Mouse (Mus musculus): Measurements from ENCODE around the gene Cntn1. TPM values are rescaled to one million over a fixed set of nuclear protein-coding genes. Genes with fewer than 3 reads are reported as not detected.
"Not testable (repeated sequence)": the region's sequence is repeated elsewhere in the genome, so short reads cannot be mapped to it uniquely, and the experiment has no call there.

The Cntn1 gene
- total RNA-seq, 2 experiments from 2014 or later, result 270 to 288 TPM

DNA sequence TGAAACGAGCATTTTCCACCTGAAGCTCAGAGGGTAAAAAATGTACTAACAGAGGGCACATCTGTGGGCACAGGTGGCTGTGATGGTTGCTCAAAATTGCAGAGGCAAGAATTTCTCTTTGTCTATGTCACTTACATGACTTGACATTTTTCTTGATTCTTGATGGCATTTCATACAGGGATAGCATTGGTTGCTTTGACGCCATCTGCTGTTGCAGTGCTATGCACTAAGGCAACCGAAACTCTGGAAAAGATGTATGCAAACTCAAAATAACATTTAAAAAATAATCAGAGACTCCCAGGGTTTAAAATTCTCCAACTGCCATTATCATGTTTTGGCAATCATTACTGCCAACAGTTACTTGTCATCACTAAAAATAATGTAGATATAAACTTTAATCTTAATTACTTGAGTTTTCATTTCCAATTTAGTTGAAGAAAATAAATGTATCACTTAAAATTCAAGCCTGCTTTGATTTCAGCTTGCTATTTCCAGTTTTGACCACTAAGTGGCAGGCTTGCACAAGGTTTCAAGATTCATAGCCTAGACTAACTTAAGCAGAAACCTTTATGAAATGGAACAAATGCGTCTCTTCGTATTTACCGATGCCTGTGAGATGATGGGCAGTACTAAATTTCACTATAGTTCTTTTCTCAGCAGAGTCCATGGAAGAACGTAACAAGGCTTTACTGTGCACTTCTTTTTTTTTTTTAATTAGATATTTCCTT is 214.2 kb downstream of the Cntn1 start:
- peak; percentile 60 to 75 for DNase-seq (ENCODE audit: low spot score in 2 of 2)

DNA sequence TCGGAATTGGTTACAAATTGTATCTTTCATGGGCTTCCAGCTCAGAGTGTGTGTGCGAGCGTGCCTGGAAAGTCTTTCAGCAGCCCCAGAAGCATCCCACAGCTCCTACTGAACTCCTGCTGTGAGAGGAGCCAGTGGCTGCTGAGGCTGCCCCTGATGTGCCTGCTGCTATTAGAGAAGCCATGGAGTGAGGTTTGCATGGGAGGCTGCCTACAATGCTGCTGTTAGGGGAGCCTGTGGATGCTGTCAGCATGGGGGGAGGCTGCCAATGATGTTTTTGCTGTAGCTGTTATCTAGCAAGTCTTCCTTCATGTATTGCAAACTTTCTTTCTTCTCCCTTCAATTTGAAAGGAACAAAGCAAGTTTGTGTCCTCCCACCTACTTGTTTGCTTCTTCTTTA is 217.4 kb downstream of the Cntn1 start:
- DNase-seq (ENCODE audit: low spot score in 2 of 2), result no peak

- no peak for DNase-seq (ENCODE audit: low spot score in 2 of 2)
These were observed 217.9 kb downstream of the Cntn1 start for GRCm38 (mm10) chr15:92268741-92269322.

DNA sequence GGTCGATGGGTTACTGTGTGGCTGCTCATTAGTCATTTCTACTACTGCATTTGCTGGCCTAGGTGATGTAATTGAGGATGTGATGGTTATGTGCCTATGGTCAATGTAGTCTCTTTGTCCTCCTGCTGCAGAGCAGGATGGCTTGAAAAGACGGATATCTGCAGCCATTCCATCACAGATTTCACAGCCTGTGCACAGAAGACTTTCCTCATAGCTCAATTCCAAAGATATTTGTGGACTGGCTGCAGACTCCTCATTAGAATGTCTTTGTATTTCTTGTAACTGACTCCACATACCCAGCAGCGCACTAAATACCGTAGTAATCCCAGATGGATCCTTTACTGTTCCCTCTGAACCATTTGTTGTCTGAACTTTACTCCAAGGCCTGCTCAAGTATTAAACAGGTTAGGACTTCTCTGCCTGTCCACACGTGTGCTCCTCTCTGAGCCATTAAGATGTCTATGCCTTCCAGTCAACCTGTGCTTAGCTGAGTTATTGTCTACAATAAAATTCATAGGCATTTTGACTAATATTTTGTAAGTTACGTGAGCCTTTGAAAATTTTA is 220.9 kb downstream of the Cntn1 start:
- no peak for DNase-seq (ENCODE audit: low spot score in 2 of 2)

DNA sequence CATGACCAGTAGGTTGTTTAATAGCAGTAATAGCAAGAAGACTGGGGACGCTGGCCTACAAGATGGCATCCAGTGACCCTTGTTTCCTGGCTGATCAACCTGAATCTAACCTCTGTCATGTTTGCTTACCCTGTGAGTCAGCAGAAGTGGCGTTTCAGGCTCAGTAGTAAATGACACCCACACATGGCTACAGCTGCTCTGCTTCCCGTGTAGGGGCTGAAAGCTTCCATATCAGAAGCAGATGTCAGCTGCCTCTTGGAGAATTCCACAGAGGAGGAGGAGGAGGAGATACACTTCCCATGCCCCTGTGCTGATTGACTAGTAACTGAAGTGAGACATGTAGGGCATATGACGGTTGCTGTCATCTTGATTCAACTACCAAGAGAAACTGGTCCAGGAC is 225.9 kb downstream of the Cntn1 start:
- no peak for DNase-seq (ENCODE audit: low spot score in 2 of 2)

GRCm38 (mm10) chr15:92277984-92278383 is 227.0 kb downstream of the Cntn1 start:
- DNase-seq (ENCODE audit: low spot score in 2 of 2), result no peak

DNA sequence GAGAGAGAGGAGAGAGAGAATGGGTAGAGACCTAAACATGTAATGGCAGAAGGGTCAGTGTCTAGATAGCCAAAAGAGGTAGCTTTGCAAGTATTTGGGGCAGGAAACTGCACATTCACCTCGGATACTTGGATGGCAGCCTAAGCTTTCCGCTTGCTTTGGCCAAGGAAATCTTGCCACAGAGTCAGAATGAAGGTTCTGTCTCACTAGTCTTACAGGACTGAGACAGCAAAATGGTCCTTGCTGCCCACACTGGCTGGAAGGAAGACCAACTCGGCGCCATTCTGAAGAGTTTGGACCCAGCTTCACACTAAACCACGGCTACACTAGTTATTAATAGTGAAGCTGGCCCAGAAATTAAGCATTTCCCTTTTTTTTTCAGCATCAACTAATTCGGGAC is 230.0 kb downstream of the Cntn1 start:
- DNase-seq (ENCODE audit: low spot score in 2 of 2), result no peak

GRCm38 (mm10) chr15:92287616-92288015 is 236.7 kb downstream of the Cntn1 start:
- no peak for DNase-seq (ENCODE audit: low spot score in 2 of 2)

GRCm38 (mm10) chr15:92296479-92296878 is 245.5 kb downstream of the Cntn1 start:
- no peak for DNase-seq (ENCODE audit: low spot score in 2 of 2)

GRCm38 (mm10) chr15:92302796-92303195 is 251.8 kb downstream of the Cntn1 start:
- DNase-seq (ENCODE audit: low spot score in 2 of 2), result peak; percentile 12 to 43

GRCm38 (mm10) chr15:92304221-92304620 is 253.3 kb downstream of the Cntn1 start:
- DNase-seq (ENCODE audit: low spot score in 2 of 2), result no peak

GRCm38 (mm10) chr15:92321959-92322358 is 271.0 kb downstream of the Cntn1 start:
- peak in 1 of 2 experiments; percentile 5 for DNase-seq (ENCODE audit: low spot score in 2 of 2)

DNA sequence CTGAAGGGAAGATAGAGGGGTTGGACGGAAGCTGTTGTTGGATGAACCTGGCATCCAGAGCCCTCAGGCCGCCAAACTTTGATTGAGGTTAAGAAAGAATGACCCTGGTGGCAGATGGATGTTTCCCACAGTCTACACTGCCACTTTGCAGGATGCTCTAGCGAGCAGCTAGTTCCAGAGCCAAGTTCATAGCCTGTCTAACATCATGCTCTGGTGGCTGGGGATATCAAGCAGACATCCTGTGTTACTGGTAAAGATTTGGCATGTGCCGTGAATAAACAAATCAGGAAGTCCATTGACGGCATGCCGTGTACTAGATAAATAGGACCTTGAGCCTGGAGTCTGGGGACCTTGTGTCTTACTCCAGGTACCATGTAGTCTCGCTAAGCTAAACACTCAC is 276.1 kb downstream of the Cntn1 start:
- no peak for DNase-seq (ENCODE audit: low spot score in 2 of 2)

DNA sequence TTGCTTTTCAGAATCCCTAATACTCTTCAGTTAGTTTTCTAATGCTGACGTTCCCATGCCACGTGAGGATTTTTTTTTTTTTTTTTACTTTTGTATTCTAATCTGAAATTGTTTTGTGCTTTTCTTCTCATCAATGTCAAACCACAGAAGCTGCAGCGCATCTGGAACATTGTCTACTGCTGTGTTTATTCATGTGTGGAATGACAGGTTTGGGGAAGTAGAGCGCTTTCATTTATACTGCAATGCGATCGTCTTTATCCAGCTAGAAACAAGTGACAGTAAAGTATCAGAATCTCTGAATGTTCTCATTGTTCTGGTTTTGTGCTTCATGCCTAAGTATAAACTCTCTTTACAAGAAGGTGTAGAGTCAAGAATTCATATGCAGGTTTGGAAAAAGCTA is 289.3 kb downstream of the Cntn1 start:
- DNase-seq (ENCODE audit: low spot score in 2 of 2), result no peak

DNA sequence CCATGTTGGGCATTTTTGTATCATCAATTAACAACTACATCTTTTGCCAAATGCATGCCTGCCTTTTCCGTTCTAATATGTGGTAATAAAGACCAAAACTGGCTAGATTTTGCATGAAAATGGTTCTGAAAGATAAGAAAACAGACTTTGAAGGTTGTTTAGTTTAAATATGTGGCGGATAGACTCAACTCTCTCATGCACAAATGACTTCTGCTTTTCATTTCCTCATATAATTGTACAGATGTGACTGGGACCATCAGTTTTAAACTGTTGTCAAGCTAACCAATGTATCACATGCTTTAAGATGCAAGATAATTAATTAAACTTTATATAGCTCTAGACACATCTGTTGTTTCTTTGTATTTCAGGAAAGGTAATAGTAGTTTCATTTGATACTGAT is 290.5 kb downstream of the Cntn1 start:
- no peak for DNase-seq (ENCODE audit: low spot score in 2 of 2)

GRCm38 (mm10) chr15:92344136-92344869 is 293.3 kb downstream of the Cntn1 start:
- no peak for DNase-seq (ENCODE audit: low spot score in 2 of 2)

DNA sequence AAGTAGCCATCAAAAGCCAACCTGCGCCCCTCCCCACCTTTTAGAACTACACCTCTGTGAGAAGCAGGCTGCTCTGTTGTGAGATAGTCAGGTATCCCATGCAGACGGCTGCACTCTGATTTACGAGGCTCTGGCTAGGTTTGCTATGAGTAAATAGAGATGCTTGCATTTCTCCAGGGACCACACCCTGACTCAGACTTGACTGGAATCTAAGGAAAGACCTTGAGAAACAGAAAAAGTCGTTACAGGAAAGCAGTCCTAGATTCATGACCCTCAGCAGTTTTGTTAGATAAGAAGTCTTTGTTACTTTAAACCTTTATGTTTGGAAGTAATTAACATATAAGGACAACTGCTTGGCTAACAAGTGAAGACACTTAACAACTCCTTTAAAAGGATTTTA is 296.5 kb downstream of the Cntn1 start:
- no peak for DNase-seq (ENCODE audit: low spot score in 2 of 2)

DNA sequence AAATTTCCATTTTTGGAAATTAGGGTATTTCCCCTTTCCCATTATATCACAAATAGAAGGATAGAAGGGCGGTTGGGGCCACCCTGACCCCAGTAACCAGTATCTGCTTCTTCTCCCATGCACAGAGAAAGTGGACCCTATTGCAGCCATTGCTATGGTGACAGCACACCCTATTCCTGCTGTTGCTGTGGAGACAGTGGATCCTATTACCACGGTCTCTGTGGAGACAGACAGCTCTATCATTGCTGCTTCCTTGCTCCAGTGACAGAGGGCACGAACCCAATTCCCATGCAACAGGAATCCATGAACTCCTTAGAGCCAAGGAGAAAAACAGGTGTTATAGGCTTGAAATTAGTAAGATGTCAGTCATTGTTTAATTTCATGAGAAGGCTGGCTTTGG is 296.9 kb downstream of the Cntn1 start:
- DNase-seq (ENCODE audit: low spot score in 2 of 2), result no peak

DNA sequence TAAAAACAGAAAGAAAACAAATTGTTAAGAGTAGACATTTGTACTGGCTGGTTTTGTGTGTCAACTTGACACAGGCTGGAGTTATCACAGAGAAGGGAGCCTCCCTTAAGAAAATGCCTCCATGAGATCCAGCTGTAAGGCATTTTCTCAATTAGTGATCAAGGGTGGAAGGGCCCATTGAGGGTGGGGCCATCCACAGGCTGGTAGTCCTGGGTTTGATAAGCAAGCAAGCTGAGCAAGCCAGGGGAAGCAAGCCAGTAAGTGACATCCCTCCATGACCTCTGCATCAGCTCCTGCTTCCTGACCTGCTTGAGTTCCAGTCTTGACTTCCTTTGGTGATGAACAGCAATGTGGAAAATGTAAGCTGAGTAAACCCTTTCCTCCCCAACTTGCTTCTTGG is 297.5 kb downstream of the Cntn1 start:
- not testable (repeated sequence) for DNase-seq (ENCODE audit: low spot score in 2 of 2)

GRCm38 (mm10) chr15:92364153-92364552 is 313.2 kb downstream of the Cntn1 start:
- DNase-seq (ENCODE audit: low spot score in 2 of 2), result no peak

- DNase-seq (ENCODE audit: low spot score in 2 of 2), result no peak
These were observed 313.6 kb downstream of the Cntn1 start for GRCm38 (mm10) chr15:92364592-92364991.
